Mouse (Mus musculus) right cerebral cortex, postnatal 4 days (tissue): ENCODE data around the gene Ctnnbip1.

Experiments used
- DNase-seq: peaks from one replicate; pipeline ENCODE4 v3.0.0-alpha.2; 2022

Ctnnbip1 gene

GRCm38 (mm10) chr4:149563941-149564361 lies 45.9 kb downstream of the Ctnnbip1 start:
- DNase-seq, result no peak

DNA sequence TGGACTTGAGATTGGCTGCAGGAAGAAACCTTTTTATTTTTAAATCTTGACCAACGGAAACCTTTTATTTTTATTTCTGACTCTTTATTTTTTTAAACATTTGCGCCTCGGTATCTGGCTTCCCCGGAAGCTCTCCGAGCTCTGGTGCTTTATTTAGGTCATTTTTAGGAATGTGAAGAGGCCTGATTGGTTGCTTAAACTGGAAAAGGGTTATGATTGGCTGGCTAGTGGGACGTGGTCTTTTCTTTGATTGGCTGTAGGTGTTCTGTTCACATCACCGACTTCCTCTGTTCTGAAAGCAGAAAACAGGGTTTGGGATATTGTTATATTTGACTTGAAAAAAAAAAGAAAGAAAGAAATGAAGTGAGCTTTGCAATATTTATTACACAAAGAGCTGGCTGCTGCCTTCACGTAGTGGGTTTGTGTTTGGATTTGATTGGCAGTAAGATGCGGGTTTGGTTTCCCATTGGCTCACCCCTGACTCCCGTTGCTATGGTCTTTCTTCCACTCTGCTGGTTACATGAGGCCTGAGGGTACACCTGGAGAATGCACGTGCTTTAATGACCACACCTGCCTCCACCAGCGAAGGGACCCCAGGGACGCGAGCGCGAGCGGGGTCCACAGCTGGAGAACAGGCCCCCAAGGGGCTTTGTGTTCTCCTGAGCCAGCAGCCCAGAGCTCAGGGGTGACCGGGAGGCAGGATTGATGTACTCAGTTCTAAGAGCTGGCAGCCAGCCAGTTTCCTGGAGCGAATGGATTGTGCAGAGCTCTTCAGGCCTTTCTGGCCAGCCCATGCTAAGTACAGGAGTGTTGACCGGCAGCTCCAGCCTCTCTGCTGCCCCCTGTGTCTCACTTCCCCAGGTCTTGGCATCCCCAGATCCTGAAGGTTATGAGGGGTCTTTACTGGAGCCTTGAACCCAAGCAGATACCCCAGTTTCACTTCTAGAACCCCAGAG lies 46.7 kb downstream of the Ctnnbip1 start:
- peak; percentile 76 for DNase-seq

DNA sequence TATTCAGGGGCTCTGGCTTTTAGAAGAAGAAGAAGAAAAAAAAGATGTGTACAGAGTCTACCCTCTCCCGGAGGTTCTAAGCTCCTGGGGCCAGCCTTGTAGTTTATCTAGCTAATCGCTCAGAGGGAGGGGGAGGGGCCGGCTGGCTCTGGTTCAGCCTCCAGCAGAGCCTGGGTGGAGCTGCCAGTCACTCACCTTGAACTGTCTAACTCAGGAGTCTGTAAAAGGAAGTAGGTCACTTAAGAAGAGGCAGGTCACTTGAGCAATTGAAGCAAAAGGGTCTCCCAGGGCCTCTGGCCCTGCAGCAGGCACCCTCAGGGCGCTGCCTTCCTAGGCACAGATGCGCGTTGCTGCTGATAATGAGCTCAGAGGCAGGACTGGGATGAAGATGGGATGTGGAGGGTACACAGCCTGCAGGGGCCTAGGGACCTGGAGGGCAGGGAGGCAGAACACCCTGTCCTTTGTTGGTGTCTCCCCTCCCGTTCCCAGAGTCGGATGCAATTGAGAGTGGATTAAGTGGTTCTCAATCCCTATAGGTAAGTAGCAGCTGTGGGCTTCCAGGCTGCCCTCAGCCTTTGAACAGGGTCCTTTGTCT lies 49.5 kb downstream of the Ctnnbip1 start:
- no peak for DNase-seq

DNA sequence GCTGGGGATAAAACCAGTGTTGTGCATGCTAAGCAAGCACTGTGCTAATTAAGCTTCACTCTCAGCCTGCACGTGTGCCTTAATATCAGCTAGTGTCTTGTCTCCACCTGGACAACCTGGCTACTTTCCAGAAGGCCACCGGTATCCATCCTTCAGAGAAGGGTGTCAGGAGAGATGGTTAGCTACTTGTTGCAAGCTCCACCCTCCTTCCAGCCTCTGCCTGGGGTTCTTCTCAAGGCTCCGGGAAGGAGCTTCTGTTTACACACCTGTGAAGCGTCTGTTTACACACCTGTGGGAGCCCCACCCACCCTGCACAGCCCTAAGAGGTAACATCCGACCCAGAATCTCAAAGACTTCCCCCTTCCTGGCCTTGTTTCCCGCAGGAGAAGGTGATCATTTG lies 50.6 kb downstream of the Ctnnbip1 start:
- DNase-seq, result no peak

- DNase-seq, result no peak
These were observed 51.9 kb downstream of the Ctnnbip1 start for GRCm38 (mm10) chr4:149569781-149570497.

- no peak for DNase-seq
These were observed 52.4 kb downstream of the Ctnnbip1 start for GRCm38 (mm10) chr4:149570498-149570863.

DNA sequence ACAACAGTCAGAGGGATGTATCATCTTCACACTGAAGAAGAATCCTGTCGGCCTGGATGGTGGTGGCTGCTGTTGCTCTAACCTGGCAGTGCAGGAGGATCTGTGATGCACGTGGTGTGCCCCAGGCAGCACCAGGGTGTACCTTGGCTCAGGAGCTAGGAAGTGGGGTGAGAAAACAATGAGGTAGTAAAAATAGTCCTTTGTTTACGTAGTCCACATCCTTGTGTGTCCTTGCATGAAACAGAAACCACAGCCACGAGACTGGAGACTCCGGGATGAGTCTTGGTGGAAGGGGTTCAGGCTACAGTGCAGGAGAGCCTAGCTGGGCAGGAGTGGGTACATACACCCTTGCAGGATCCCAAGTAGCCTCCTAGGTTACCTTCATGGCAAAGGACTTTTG lies 53.2 kb downstream of the Ctnnbip1 start:
- DNase-seq, result no peak

DNA sequence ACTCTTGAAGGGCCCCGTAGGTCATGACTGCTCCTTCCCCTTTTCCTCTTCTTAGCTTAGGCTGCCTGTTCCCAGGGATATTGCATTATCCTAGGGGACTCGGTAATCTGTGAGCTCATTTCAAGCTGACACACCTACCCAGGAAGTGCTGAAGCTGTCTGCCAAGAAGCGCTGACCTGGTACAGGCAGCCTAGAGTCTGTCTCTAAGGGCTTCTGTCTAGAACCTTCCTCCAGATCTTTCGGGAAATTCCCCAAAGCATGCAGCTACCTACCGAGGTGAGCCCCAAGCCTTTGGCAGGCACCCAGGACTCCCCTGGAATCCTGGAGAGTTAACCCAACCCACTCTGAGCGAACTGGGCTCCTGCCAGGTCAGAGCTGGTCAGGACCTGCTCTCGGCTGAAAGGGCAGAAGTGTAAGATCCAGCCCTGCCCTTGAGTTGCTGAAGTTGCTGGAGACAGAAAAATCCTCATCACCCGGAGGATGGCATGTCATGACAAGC lies 53.7 kb downstream of the Ctnnbip1 start:
- DNase-seq, result no peak

GRCm38 (mm10) chr4:149572446-149572845 lies 54.4 kb downstream of the Ctnnbip1 start:
- no peak for DNase-seq

GRCm38 (mm10) chr4:149572851-149573250 lies 54.8 kb downstream of the Ctnnbip1 start:
- DNase-seq, result no peak

- DNase-seq, result no peak
These were observed 56.4 kb downstream of the Ctnnbip1 start for GRCm38 (mm10) chr4:149574391-149574821.

DNA sequence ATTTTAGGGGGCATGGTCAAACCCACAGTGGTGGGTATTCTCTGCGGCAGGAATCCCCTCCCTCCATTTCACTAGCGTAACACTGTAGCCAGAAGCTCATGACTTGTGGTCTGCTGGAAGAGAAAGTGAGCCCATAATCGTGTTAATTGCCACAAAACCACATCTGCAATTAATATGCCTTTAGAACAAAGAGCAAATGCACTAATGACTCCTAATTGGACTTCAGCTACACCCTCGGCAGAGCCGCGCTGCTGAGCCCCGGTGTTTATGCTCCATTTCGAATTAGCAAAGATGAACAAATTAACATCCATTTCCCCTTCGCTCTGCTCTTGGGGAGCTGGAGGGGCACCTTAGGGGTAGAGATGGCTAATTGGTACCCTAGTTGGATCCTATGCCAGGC lies 58.0 kb downstream of the Ctnnbip1 start:
- no peak for DNase-seq

DNA sequence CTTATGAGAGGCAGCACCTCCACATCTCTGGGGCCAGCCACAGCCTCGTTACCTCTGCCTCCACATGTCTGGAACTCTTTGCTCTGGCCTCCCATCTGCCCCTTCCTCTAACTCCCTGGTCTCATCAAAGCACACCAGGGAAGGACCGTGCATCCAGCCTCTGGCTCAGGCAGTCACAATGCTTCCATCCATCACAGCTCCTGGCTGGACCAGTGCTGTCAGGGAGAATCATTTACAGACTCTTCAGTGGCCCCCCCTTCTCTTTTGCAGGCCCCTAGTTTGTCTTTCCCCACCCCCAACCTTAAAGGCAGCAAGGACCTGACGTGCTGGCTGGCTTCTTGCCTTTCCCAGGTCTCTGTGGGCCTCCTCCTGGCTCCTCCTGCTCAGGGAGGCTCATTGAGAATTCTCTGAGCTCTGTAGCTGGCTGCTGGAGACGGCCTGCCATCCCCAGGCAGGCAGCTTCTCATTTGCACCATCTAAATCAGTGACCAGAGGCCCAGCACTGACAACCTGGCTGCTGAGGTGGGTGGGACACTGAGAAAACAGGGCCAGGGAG lies 59.0 kb downstream of the Ctnnbip1 start:
- DNase-seq, result no peak

- no peak for DNase-seq
These were observed 60.1 kb downstream of the Ctnnbip1 start for GRCm38 (mm10) chr4:149578085-149578681.

GRCm38 (mm10) chr4:149578831-149579230 lies 60.8 kb downstream of the Ctnnbip1 start:
- no peak for DNase-seq

GRCm38 (mm10) chr4:149585236-149585635 lies 67.2 kb downstream of the Ctnnbip1 start:
- DNase-seq, result no peak

GRCm38 (mm10) chr4:149586044-149586782 lies 68.2 kb downstream of the Ctnnbip1 start, which contains the start of gene Clstn1:
Clstn1 (plus strand) TSS chr4:149586468.
- peak; percentile 83 for DNase-seq

- DNase-seq, result peak; percentile 70
These were observed 69.0 kb downstream of the Ctnnbip1 start for GRCm38 (mm10) chr4:149586783-149587595.

DNA sequence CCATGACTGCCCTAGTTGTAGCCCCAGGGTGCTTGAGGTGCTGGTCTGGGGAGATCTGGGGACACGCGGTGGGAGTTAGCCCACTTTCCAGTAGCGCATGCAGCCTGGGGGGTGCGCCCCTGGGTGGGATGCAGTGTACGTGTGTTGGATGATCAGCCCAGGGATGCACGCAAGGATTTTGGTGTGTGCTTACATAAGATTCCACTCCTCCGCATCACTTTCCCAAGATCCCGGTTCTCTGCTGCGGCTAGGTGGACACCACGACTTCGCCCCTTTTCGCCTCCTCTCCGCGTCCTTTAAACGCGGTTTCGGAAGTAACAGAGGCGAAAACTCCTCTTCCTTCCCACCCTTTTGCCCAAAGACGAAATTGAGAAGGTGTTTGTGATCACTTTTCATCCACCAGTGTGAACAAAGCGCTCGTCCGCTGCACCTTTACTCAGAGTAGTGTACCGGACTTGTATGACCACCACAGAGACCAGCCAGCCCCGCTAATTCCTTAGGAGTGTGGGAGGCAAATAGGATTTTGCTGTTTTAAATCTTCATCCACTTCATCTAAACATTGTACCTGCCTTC lies 69.6 kb downstream of the Ctnnbip1 start:
- DNase-seq, result no peak

- no peak for DNase-seq
These were observed 72.2 kb downstream of the Ctnnbip1 start for GRCm38 (mm10) chr4:149590200-149590599.
